Mouse (Mus musculus) C2C12 (cell line): Measurements from ENCODE around the gene Frem3. TPM values are rescaled to one million over a fixed set of nuclear protein-coding genes. Genes with fewer than 3 reads are reported as not detected.

Source experiments
- H3K27me3 ChIP-seq: one replicate; pipeline ENCODE4 v1.6.1; 2011; ENCODE audit not compliant: control insufficient read depth, insufficient read depth, insufficient read length
- H3K36me3 ChIP-seq: one replicate; pipeline ENCODE4 v1.6.1; 2011; ENCODE audit not compliant: control insufficient read depth, insufficient read depth
- H3K4me3 ChIP-seq: one replicate; pipeline ENCODE4 v1.5.1; 2011; ENCODE audit warnings: mild to moderate bottlenecking, control low read depth; ENCODE audit not compliant: poor library complexity, insufficient read depth, severe bottlenecking
- H3K79me2 ChIP-seq: one replicate; pipeline ENCODE4 v1.6.1; 2011; ENCODE audit not compliant: control insufficient read depth, insufficient read depth
- H3K79me3 ChIP-seq: one replicate; pipeline ENCODE4 v1.6.1; 2011; ENCODE audit warnings: low read depth, control low read depth
- H3ac ChIP-seq: one replicate; pipeline ENCODE3; 2011; ENCODE audit warnings: low read depth; ENCODE audit not compliant: control insufficient read depth, insufficient read length
- CEBPB ChIP-seq: IDR thresholded peaks from one replicate; pipeline ENCODE4 v1.6.1; 2011; ENCODE audit warnings: low read depth, mild to moderate bottlenecking, control low read depth, moderate library complexity
- CTCF ChIP-seq: IDR thresholded peaks from one replicate; pipeline ENCODE4 v1.5.1; 2011; ENCODE audit not compliant: control insufficient read depth, insufficient read depth, insufficient read length
- FOSL1 ChIP-seq: IDR thresholded peaks from one replicate; pipeline ENCODE4 v1.8.0; 2011; ENCODE audit warnings: mild to moderate bottlenecking, low read length; ENCODE audit not compliant: poor library complexity, insufficient read depth, severe bottlenecking
- MAX ChIP-seq: IDR thresholded peaks from one replicate; pipeline ENCODE4 v1.6.1; 2011; ENCODE audit warnings: mild to moderate bottlenecking, control low read depth
- MYOD1 ChIP-seq: IDR thresholded peaks from one replicate; pipeline ENCODE4 v1.6.1; 2011; ENCODE audit warnings: low read depth; ENCODE audit not compliant: control insufficient read depth, insufficient read length
- MYOG ChIP-seq: IDR thresholded peaks from one replicate; pipeline ENCODE4 v1.6.1; 2011; ENCODE audit not compliant: control insufficient read depth, insufficient read length; ENCODE audit errors: extremely low read depth
- USF1 ChIP-seq: IDR thresholded peaks from one replicate; pipeline ENCODE4 v1.6.1; 2011; ENCODE audit warnings: low read depth, mild to moderate bottlenecking, control low read depth, moderate library complexity
- long read RNA-seq, 2 experiments: library from polyadenylated mRNA; unstranded; transcript quantifications; one replicate each; pipeline ENCODE4 v2.0.0; 2019 to 2020
- polyA plus RNA-seq: library from polyadenylated mRNA; unstranded; fragments of >200 nt; fragmentation: generic; extraction: Trizol; gene quantifications from one replicate; pipeline ENCODE4 v1.2.1, GENCODE M21; 2012; ENCODE audit warnings: missing spikeins

Frem3 gene
- not detected for polyA plus RNA-seq
- long read RNA-seq, experiment 1, result 0 reads
- long read RNA-seq, experiment 2, result 0 reads

DNA sequence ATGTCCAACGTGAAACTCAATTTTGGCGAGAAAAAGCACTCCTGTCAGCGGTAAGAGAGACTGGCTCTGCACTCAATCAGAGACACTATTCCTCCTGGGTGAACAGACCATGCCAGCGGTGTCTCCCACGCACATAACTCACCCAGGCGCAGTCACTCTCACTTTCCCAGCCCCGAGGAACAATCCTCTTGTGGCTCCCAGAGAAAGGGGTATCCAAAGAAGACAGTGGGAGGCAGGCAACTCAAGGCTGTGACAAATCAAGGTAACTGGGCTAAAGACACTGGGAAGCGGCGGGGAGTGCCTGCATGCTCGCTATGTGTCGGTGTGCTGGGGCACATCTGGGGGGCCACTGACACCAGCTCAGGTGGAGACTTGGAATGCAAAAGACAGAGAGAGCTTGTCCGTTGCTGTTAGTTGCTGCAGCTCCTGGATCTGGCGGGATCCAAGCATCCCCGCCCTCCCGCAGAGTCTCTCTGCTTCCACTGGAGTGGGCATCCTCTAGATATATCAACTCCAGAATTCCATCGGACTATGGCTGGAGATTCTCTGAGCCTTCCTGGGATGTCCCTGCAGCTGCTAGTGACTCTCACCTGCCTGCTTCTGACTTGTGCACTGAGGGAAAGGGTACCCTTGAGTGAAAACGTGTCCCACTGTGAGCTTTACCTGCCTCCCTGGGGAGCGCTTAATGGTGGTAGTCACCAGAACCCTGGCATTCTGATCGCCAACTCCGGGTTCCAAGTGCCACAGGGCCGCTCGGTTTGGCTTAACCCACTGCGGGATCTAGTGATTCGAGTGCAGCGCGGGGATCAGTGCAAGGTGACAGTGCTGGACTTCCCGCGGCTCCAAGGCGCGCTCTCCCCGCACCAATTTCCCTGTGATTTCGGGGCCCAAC, at the start of gene Frem3:
TSS of gene Frem3 (plus strand) at position 532 of the 892 bp plus-strand sequence.
- Histone ChIP-seq H3K36me3 (no peaks in the 10 kb centered on the region), H3K79me3 (no peaks in the 10 kb centered on the region), H3K79me2 (no peaks in the 10 kb centered on the region), H3ac (no peak within 1 kb of the TSS), H3K27me3 (peaks cover 9% of the 10 kb centered on the region), H3K4me3 (no peak within 1 kb of the TSS)
- no peak for TF ChIP-seq MYOD1
- no peak for TF ChIP-seq CTCF
- TF ChIP-seq MYOG, result no peak
- TF ChIP-seq MAX, result no peak
- no peak for TF ChIP-seq FOSL1
- TF ChIP-seq USF1, result no peak
- no peak for TF ChIP-seq CEBPB

DNA sequence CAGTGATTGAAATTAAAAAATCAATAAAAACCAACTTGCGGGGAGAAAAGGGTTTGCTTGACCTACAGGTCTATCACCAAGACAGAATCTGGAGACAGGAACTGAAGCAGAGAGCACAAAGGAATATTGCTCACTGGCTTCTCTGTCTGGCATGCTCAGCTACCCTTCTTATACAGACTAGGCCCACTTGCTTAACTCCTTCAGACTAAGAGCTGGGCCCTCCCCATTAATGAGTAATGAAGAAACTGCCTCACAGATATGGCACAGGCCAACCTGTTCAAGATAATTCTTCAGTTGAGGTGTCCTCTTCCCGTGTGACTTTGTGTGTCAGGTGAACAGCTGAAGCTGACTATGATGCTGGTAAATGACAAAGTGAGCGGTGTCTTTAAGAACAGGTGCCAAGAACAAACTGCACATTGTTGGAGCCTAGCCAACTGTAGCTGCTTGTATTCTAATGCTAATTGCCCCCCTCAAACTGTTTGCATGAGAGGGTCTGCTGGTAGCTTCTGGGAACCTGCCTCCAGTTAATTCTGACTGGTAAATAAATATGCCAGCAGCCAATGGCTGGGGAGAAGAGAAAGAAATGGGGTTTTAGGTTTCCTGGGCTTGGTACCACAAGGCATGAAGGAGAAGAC, 46.6 kb upstream of the Frem3 start:
- Histone ChIP-seq H3K27me3 (no peaks in the 10 kb centered on the region), H3K4me3 (no peak overlapping the region), H3K79me2 (no peaks in the 10 kb centered on the region), H3K79me3 (no peaks in the 10 kb centered on the region), H3K36me3 (no peaks in the 10 kb centered on the region), H3ac (no peak overlapping the region)
- TF ChIP-seq USF1 (no peak), CEBPB (no peak)

DNA sequence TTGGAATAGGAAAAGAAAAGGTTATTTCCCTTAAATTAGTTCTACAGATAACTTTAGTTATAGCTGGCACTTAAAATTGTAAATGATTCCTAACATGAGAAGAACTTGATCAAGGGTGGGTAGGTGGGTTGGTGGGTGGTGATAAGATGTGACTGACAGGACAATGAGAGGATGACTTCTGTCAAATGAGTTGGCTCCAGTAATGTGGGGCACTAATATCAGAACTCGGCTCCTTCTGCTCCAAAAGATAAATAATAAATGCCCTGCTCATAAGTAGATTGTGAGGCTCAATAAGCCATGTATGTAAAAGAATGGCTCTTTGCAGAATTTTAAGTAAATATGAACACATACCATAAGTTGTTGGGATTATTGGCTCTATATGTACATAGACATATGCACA, 43.4 kb upstream of the Frem3 start:
- Histone ChIP-seq H3K4me3 (no peak overlapping the region), H3K36me3 (no peaks in the 10 kb centered on the region), H3K79me2 (no peaks in the 10 kb centered on the region), H3K27me3 (no peaks in the 10 kb centered on the region), H3ac (no peak overlapping the region), H3K79me3 (no peaks in the 10 kb centered on the region)
- TF ChIP-seq MAX (no peak), CTCF (no peak), MYOD1 (no peak), MYOG (no peak), CEBPB (no peak), FOSL1 (no peak), USF1 (no peak)

DNA sequence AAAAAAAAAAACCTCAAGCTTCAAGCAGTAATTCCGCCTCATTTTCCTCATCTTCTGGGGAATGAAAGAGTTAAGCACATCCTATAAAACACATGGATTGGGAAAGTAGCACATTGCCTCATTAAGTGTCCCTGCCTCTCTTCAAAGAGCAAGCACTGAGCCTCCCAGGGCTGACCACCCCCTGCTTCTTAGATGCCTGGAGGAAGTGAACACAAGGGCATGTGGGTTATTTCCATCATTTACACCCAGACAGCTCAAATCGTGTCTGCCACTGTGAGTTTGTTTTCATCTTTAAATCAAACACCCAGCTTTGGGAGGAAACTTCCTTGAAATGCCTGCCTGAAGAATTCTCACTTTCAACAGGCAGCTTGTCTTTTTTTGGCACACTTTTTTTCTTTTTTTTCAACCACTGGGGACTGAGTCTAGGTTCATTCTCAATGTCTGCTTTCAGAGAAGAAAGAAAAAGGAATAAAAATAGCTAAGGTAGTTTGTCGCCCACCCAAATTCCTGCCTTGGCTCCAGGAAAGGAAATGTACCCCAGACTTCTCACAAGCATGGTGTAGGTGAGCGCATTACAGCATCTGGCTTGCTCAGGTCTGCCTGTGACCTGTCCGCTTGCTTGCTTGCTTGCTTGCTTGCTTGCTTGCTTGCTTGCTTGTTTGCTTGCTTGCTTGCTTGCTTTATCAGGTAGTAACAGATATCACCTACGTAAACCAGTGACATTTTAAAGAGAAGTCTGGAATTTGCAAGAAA, 42.5 kb upstream of the Frem3 start:
- Histone ChIP-seq H3K79me2 (no peaks in the 10 kb centered on the region), H3K36me3 (no peaks in the 10 kb centered on the region), H3K27me3 (no peaks in the 10 kb centered on the region), H3K4me3 (no peak overlapping the region), H3ac (no peak overlapping the region), H3K79me3 (no peaks in the 10 kb centered on the region)
- TF ChIP-seq MAX, result no peak
- no peak for TF ChIP-seq CTCF
- TF ChIP-seq MYOD1, result no peak
- no peak for TF ChIP-seq FOSL1
- no peak for TF ChIP-seq CEBPB
- TF ChIP-seq MYOG, result no peak
- no peak for TF ChIP-seq USF1

DNA sequence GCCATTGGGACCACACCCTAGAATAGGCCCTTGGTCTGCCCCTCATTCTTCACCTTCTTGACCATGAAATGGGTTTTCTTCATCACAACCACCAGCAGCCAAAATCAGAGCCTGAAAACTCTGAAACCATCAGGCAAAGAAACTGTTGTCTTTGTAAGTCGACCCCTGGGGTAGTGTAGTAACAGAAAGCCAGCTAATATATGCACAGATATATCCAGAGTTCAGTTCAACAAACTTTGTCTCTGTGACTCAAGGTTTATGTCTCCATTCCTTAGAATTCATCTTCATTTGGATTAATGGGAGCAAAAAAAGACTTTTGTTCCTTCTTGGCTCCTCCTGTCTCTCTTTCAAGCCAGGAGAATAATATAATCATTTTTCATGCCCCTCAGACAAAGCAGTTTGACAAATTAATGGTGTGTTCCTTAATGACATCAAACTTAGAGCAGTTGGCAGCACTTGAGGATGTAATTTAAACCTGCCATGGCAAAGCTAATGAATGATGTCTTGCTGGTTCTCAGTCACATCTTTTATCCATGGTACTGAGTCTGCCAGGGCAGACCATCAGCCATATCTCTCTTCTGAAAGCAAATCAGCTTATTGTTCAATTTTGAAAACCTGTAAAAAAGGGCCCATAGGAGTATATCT, 38.3 kb upstream of the Frem3 start:
- Histone ChIP-seq H3K27me3 (no peaks in the 10 kb centered on the region), H3K4me3 (no peak overlapping the region), H3K36me3 (no peaks in the 10 kb centered on the region), H3ac (no peak overlapping the region), H3K79me3 (no peaks in the 10 kb centered on the region), H3K79me2 (no peaks in the 10 kb centered on the region)
- no peak for TF ChIP-seq MYOG
- no peak for TF ChIP-seq FOSL1
- TF ChIP-seq MYOD1, result no peak
- TF ChIP-seq CEBPB, result no peak
- no peak for TF ChIP-seq MAX
- TF ChIP-seq USF1, result no peak
- no peak for TF ChIP-seq CTCF
